Mouse (Mus musculus): ENCODE measurements around the gene Pomc. TPM values are rescaled to one million over a fixed set of nuclear protein-coding genes. Genes with fewer than 3 reads are reported as not detected.
A peak's percentile ranks its signal among the peaks of the same experiment; 100 is the strongest.
"Not testable (repeated sequence)": the region's sequence is repeated elsewhere in the genome, so short reads cannot be mapped to it uniquely, and the experiment has no call there.

Pomc gene
- total RNA-seq, 2 experiments from 2014 or later = 0.55 to 0.76 TPM

- intact Hi-C loops (cut with DNase I) = no loop called here
- DNase-seq = peak in 1 of 2 experiments; percentile 27
Measured at GRCm38 (mm10) chr12:3960553-3960952, 5.8 kb downstream of the Pomc start.

GRCm38 (mm10) chr12:3967196-3967595, 12.4 kb downstream of the Pomc start:
- intact Hi-C loops (cut with DNase I) = no loop called here
- DNase-seq = no peak

GRCm38 (mm10) chr12:3968380-3968779, 13.6 kb downstream of the Pomc start:
- DNase-seq = no peak
- intact Hi-C loops (cut with DNase I) = no loop called here

- intact Hi-C loops (cut with DNase I); DNase-seq: not testable (repeated sequence)
Measured at GRCm38 (mm10) chr12:3973169-3973568, 18.4 kb downstream of the Pomc start.

GRCm38 (mm10) chr12:3980991-3981349, 26.2 kb downstream of the Pomc start:
- intact Hi-C loops (cut with DNase I) = no loop called here

GRCm38 (mm10) chr12:3981350-3982131, 26.8 kb downstream of the Pomc start:
- DNase-seq = peak; percentile 80 to 83
- intact Hi-C loops (cut with DNase I) = no loop called here

More at GRCm38 (mm10) chr12:3980991-3981349, 26.2 kb downstream of the Pomc start:
- no peak for DNase-seq

- intact Hi-C loops (cut with DNase I) = no loop called here
- DNase-seq = no peak
Measured at GRCm38 (mm10) chr12:3982257-3982656, 27.5 kb downstream of the Pomc start.

- peak; percentile 79 to 90 for DNase-seq
- intact Hi-C loops (cut with DNase I) = loop anchor here (1.0 to 2.0 kb wide), 3 partner anchors 53 to 97 kb away; no protein-coding TSS in a partner anchor
Measured at GRCm38 (mm10) chr12:3983736-3984135, 29.0 kb downstream of the Pomc start.

- no peak for DNase-seq
- intact Hi-C loops (cut with DNase I) = loop anchor here (2.0 kb wide), 1 partner anchor 52 kb away; no protein-coding TSS in a partner anchor
Measured at GRCm38 (mm10) chr12:3984446-3984845, 29.7 kb downstream of the Pomc start.

- intact Hi-C loops (cut with DNase I) = no loop called here
- no peak for DNase-seq
Measured at GRCm38 (mm10) chr12:3989943-3990342, 35.2 kb downstream of the Pomc start.

GRCm38 (mm10) chr12:3991047-3991446, 36.3 kb downstream of the Pomc start:
- DNase-seq = no peak
- intact Hi-C loops (cut with DNase I) = no loop called here

- intact Hi-C loops (cut with DNase I) = no loop called here
- DNase-seq = no peak
Measured at GRCm38 (mm10) chr12:3996749-3997148, 42.0 kb downstream of the Pomc start.

- no peak for DNase-seq
- intact Hi-C loops (cut with DNase I) = no loop called here
Measured at GRCm38 (mm10) chr12:4000406-4000805, 45.7 kb downstream of the Pomc start.

GRCm38 (mm10) chr12:4004648-4005047, 49.9 kb downstream of the Pomc start:
- intact Hi-C loops (cut with DNase I) = loop anchor here (2.0 kb wide), 1 partner anchor 14 kb away; no protein-coding TSS in a partner anchor
- peak; percentile 47 for DNase-seq

- peak in 1 of 2 experiments; percentile 38 for DNase-seq
Measured at GRCm38 (mm10) chr12:4006079-4006478, 51.3 kb downstream of the Pomc start.

GRCm38 (mm10) chr12:4007181-4007580, 52.4 kb downstream of the Pomc start:
- DNase-seq = peak in 1 of 2 experiments; percentile 46

More at GRCm38 (mm10) chr12:4006079-4006478, 51.3 kb downstream of the Pomc start:
- intact Hi-C loops (cut with DNase I) = no loop called here

GRCm38 (mm10) chr12:4007766-4008165, 53.0 kb downstream of the Pomc start:
- intact Hi-C loops (cut with DNase I) = no loop called here
- DNase-seq = no peak

More at GRCm38 (mm10) chr12:4007181-4007580, 52.4 kb downstream of the Pomc start:
- intact Hi-C loops (cut with DNase I) = no loop called here

- DNase-seq = no peak
- intact Hi-C loops (cut with DNase I) = no loop called here
Measured at GRCm38 (mm10) chr12:4008731-4009130, 54.0 kb downstream of the Pomc start.
